Mouse (Mus musculus): Measurements from ENCODE around the gene Zbtb46. TPM values are rescaled to one million over a fixed set of nuclear protein-coding genes. Genes with fewer than 3 reads are reported as not detected.
A peak's percentile ranks its signal among the peaks of the same experiment; 100 is the strongest.
"Not testable (repeated sequence)": the region's sequence is repeated elsewhere in the genome, so short reads cannot be mapped to it uniquely, and the experiment has no call there.

The Zbtb46 gene
- 7.6 and 8.6 TPM in 2 replicates for polyA plus RNA-seq (2014; fragmentation: Nextera tagmentation; extraction: Ambion mirVana)

DNA sequence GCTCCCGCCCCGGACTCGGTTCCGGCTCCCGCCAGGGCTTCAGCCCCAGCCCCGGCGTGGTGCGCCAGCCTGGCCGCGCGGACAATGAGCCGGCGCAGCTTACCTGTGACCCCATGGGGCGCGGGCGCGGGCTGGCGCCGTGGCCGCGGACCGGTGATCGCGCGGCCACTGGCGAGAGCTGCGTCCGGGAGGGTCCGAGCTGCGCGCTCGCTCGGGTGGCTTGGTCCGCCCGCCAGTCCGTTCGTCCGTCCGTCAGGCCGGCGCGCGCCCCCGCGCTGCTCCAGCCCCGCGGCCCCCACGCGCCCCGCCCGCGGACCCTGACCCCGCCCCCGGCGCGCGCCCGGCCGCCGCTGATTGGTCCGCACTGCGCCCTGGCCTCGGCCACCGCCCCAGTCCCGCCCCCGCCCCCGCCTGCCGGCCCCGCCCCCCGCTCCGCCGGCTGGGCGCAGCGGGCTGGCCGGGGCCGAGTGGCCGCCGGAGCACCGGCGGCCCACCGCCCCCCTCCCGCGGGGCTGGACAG, at the start of gene Zbtb46:
Zbtb46 (minus strand) TSS at position 274 of the 520 bp plus-strand sequence.
- H3K4me3 ChIP-seq (ENCODE audit: low read depth, low read length): peak within 1 kb of the TSS; percentile 90
- H3K27me3 ChIP-seq (replicated peaks; ENCODE audit: control insufficient read depth, insufficient read depth, low read length): peaks cover 23% of the 10 kb centered on the region
- no peaks in the 10 kb centered on the region for H3K36me3 ChIP-seq (ENCODE audit: control insufficient read depth, insufficient read depth, low read length)
- H3K4me2 ChIP-seq (ENCODE audit: low read length): peak within 1 kb of the TSS; percentile 99
- no peak within 1 kb of the TSS; the same call in 1 of the 2 replicates for H3K27ac ChIP-seq (ENCODE audit: low read depth, low read length)
- no peaks in the 10 kb centered on the region for H3K9me3 ChIP-seq (replicated peaks; ENCODE audit: control insufficient read depth, low read length)
- H3K9ac ChIP-seq (ENCODE audit: low read length): peak within 1 kb of the TSS; percentile 81
- peaks cover 4% of the 10 kb centered on the region; the same call in 1 of the 2 replicates for H3K4me1 ChIP-seq (ENCODE audit: control insufficient read depth, insufficient read depth, low read length)
- 5% methylated on average over 45 of the region's 83 CpGs for WGBS
- peak; percentile 93 for ATAC-seq
- peak; percentile 66 for DNase-seq (ENCODE audit: low spot score)

DNA sequence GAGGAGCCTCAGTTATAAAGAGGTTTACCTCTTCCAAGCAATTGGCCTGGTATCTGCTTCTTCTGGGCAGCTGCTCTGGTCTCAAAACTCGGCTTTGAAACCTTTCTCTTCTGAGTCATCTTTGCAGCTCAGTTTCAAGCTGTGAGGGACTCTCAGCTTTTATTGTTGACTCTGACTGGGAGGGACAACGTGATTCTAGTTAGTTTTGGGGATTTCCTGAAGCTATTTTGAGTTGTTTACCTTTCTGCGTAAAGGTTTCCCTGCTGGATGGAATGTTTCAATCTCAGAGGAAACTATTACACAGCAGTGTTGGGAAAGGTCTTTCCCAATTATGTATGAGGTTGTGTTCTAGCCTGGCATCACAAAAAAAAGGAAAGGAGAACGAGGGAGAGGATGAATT, 39.4 kb upstream of the Zbtb46 start:
- H3K9ac ChIP-seq (ENCODE audit: low read length): no peak overlapping the region
- no peak overlapping the region for H3K4me3 ChIP-seq (ENCODE audit: low read depth, low read length)

DNA sequence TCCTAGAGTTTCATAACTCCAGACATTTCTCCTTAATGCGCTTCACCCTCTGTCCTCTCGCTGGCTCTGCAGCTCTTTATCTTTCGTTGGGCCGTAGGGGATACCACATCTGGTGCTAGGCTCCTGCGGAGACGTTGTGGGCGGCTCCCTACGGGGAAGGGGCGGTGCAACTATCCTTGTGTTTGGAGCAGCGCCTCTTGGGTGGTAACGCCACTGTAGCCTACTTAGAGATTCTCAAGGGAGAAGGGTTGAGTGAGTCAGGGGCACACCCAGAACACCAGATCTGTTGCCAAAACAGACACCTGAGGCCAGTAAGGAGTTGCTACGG, 38.3 kb upstream of the Zbtb46 start:
- DNase-seq (ENCODE audit: low spot score) (peak; percentile 18), ATAC-seq (peak; percentile 25; the same call in 1 of the 2 replicates)
- Histone ChIP-seq H3K4me2 (ENCODE audit: low read length) (peak overlapping the region; percentile 69), H3K9ac (ENCODE audit: low read length) (peak overlapping the region; percentile 90), H3K27ac (ENCODE audit: low read depth, low read length) (peak overlapping the region; percentile 86), H3K36me3 (ENCODE audit: control insufficient read depth, insufficient read depth, low read length) (peaks cover 26% of the 10 kb centered on the region), H3K4me3 (ENCODE audit: low read depth, low read length) (peak overlapping the region; percentile 92), H3K27me3 (replicated peaks; ENCODE audit: control insufficient read depth, insufficient read depth, low read length) (no peaks in the 10 kb centered on the region), H3K9me3 (replicated peaks; ENCODE audit: control insufficient read depth, low read length) (no peaks in the 10 kb centered on the region), H3K4me1 (ENCODE audit: control insufficient read depth, insufficient read depth, low read length) (peaks cover 7% of the 10 kb centered on the region)
- WGBS: under 1% methylated on average over 12 of the region's 12 CpGs

More for the DNA sequence above, 39.4 kb upstream of the Zbtb46 start:
- H3K9me3 ChIP-seq (replicated peaks; ENCODE audit: control insufficient read depth, low read length): no peaks in the 10 kb centered on the region
- ATAC-seq (no peak), DNase-seq (ENCODE audit: low spot score) (no peak)
- H3K4me1 ChIP-seq (ENCODE audit: control insufficient read depth, insufficient read depth, low read length): peaks cover 7% of the 10 kb centered on the region
- H3K36me3 ChIP-seq (ENCODE audit: control insufficient read depth, insufficient read depth, low read length): peaks cover 36% of the 10 kb centered on the region
- H3K27me3 ChIP-seq (replicated peaks; ENCODE audit: control insufficient read depth, insufficient read depth, low read length): no peaks in the 10 kb centered on the region
- no peak overlapping the region for H3K27ac ChIP-seq (ENCODE audit: low read depth, low read length)
- whole genome bisulfite sequencing: 75% methylated on average over 4 of the region's 4 CpGs
- H3K4me2 ChIP-seq (ENCODE audit: low read length): no peak overlapping the region

DNA sequence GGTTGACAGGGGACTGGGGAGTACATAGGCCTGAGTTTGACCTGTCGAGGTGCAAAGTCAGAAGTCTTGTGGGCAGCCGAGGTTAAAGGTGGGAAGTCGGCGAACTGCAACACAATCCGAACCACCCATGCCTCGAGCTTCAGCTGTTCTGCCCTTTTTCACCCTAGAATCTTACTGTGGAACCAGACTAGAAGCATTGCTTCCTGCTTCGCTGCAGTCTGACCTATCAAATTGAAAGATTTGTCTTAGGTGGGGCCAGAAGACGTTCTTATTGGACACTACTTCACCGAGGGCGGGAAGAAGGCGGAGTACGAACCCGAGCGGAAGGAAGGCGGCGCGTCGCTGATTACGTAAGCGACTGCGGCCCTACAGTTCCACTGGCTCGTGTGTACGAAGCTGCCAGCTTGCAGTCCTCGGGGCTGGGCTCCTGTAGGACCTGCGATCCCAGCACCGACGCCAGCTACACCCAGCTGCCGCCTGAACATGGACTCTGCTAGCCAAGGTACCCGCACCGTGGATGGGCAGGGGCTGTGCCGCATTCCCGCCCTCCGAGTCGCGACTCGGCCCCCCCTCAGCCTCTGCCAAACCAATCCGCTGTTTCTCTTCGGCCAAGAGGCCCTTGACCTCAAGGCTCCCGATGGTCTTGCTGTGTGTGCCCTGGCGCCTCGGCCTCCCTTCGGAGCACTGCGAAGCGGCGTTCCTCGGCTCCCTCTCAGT, 37.8 kb upstream of the Zbtb46 start, which contains the start of gene Tpd52l2:
Tpd52l2 (plus strand) TSS at position 312 of the 717 bp plus-strand sequence.
- under 1% methylated on average over 46 of the region's 46 CpGs for WGBS
- DNase-seq (ENCODE audit: low spot score) (peak; percentile 99), ATAC-seq (peak; percentile 99)
- Histone ChIP-seq H3K27me3 (replicated peaks; ENCODE audit: control insufficient read depth, insufficient read depth, low read length) (no peaks in the 10 kb centered on the region), H3K36me3 (ENCODE audit: control insufficient read depth, insufficient read depth, low read length) (peaks cover 20% of the 10 kb centered on the region), H3K9ac (ENCODE audit: low read length) (peak within 1 kb of the TSS; percentile 90), H3K27ac (ENCODE audit: low read depth, low read length) (peak within 1 kb of the TSS; percentile 86), H3K4me3 (ENCODE audit: low read depth, low read length) (peak within 1 kb of the TSS; percentile 92), H3K4me1 (ENCODE audit: control insufficient read depth, insufficient read depth, low read length) (peaks cover 7% of the 10 kb centered on the region), H3K4me2 (ENCODE audit: low read length) (peak within 1 kb of the TSS; percentile 69), H3K9me3 (replicated peaks; ENCODE audit: control insufficient read depth, low read length) (no peaks in the 10 kb centered on the region)

DNA sequence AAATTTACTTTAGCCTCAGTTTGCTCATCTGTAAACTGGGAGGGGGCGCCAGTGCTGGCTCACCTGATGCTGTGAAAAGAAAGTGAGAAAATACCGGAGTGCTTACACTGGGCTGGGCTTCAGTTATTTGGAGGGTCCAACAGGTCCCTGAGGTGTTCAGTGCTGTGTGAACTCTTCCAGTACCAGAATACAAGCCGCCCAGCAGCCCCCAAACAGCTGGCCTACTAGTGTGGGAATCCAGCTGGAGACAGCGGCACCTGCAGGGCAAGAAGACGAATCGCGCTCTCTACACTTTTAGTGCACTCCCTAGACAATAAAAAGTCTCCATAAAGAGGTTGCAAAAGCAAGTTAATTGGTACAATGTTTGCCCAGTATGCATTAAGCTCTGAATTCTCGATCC, 37.1 kb upstream of the Zbtb46 start:
- peak; percentile 19 for ATAC-seq
- H3K36me3 ChIP-seq (ENCODE audit: control insufficient read depth, insufficient read depth, low read length): peaks cover 13% of the 10 kb centered on the region
- H3K27me3 ChIP-seq (replicated peaks; ENCODE audit: control insufficient read depth, insufficient read depth, low read length): no peaks in the 10 kb centered on the region

DNA sequence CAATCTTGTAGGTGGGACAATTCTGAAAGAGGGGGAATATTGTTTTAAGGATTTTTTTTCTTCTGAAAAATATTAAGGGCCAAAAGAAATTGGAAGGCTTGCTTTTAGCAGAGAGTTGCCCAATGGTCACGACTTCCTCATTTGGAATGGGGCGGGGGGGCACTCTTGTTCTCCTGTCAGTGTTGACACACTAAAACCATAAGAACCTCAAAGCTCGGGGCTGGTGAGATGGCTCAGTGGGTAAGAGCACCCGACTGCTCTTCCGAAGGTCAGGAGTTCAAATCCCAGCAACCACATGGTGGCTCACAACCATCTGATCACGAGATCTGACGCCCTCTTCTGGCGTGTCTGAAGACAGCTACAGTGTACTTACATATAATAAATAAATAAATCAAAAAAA, 36.6 kb upstream of the Zbtb46 start:
- H3K4me1 ChIP-seq (ENCODE audit: control insufficient read depth, insufficient read depth, low read length); DNase-seq (ENCODE audit: low spot score); H3K36me3 ChIP-seq (ENCODE audit: control insufficient read depth, insufficient read depth, low read length); H3K4me3 ChIP-seq (ENCODE audit: low read depth, low read length); H3K9me3 ChIP-seq (replicated peaks; ENCODE audit: control insufficient read depth, low read length); H3K27me3 ChIP-seq (replicated peaks; ENCODE audit: control insufficient read depth, insufficient read depth, low read length); H3K9ac ChIP-seq (ENCODE audit: low read length); H3K27ac ChIP-seq (ENCODE audit: low read depth, low read length); ATAC-seq: not testable (repeated sequence)
- WGBS: 72% methylated on average over 8 of the region's 8 CpGs
- H3K4me2 ChIP-seq (ENCODE audit: low read length): peak overlapping the region; percentile 69; the same call in 1 of the 2 replicates

More for the DNA sequence above, 37.1 kb upstream of the Zbtb46 start:
- Histone ChIP-seq H3K4me3 (ENCODE audit: low read depth, low read length) (peak overlapping the region; percentile 92), H3K4me2 (ENCODE audit: low read length) (peak overlapping the region; percentile 69), H3K9me3 (replicated peaks; ENCODE audit: control insufficient read depth, low read length) (no peaks in the 10 kb centered on the region), H3K4me1 (ENCODE audit: control insufficient read depth, insufficient read depth, low read length) (peaks cover 7% of the 10 kb centered on the region), H3K27ac (ENCODE audit: low read depth, low read length) (peak overlapping the region; percentile 70), H3K9ac (ENCODE audit: low read length) (peak overlapping the region; percentile 58)
- WGBS: 10% methylated on average over 8 of the region's 8 CpGs
- peak; percentile 72 for DNase-seq (ENCODE audit: low spot score)

DNA sequence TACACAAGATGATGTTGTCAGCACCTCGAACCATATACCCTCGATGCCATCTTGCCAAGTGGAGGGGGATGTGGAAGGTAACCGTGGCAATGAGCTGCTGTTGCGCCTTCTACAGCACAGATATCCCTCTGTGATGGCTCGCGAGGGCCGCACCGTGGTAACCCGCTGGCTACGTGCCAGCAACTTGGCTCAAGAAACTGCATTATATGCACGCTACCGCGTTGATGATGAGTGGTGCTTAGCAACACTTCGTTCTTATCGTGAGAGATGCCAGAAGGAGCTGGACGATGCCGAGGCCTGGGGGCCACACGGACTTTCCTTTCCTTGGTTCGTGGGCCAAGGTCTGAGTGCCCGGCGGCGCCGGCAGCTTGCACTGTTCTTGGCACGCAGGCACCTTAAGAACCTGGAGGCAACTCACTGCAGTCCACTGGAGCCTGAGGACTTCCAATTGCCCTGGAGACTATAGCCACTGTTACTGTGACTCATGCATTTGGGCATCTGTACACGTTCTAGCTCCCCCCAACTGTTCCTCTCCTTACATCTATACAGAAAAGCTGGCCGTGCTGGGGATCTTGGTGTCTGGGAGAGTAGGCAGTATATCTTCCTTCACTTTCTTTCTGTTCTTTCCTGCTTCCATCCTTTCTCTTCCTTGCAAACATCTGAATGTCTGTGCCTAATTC, 35.2 kb upstream of the Zbtb46 start:
- Histone ChIP-seq H3K4me1 (ENCODE audit: control insufficient read depth, insufficient read depth, low read length) (peaks cover 7% of the 10 kb centered on the region), H3K4me3 (ENCODE audit: low read depth, low read length) (no peak overlapping the region), H3K27me3 (replicated peaks; ENCODE audit: control insufficient read depth, insufficient read depth, low read length) (no peaks in the 10 kb centered on the region), H3K27ac (ENCODE audit: low read depth, low read length) (no peak overlapping the region), H3K36me3 (ENCODE audit: control insufficient read depth, insufficient read depth, low read length) (no peaks in the 10 kb centered on the region), H3K9me3 (replicated peaks; ENCODE audit: control insufficient read depth, low read length) (no peaks in the 10 kb centered on the region), H3K4me2 (ENCODE audit: low read length) (no peak overlapping the region), H3K9ac (ENCODE audit: low read length) (no peak overlapping the region)
- WGBS: 67% methylated on average over 26 of the region's 26 CpGs
- DNase-seq (ENCODE audit: low spot score) (no peak), ATAC-seq (no peak)

DNA sequence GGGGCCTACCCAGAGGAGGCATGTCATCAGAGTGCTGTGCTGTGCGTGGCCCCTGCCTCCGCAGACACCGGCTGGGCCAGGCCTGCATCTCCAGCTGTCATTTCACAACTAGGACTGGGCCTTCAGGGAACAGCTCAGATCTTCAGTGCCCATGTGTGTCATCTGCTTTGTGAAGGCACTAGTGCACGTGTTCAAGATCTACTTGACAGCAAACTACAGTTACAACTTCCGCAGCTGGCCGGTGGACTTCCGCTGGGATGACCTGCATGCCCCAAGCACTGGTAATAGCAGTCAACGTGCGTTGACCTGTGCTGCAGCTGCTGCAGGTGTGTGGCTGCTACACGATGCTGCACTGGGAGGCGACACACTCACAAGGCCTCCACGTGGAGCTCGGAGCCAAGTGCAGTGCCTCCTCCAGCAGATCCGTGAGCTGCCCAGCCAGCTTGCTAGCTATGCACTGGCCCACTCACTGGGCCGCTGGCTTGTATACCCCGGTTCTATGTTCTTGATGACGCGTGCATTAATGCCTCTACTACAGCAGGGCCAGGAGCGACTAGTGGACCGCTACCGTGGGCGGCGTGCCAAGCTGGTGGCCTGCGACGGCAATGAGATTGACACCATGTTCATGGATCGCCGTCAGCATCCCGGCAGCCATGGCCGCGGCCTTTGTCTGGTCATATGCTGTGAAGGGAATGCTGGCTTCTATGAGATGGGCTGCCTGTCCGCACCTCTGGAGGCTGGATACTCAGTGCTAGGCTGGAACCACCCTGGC, 34.1 kb upstream of the Zbtb46 start, which contains the start of gene Abhd16b:
Abhd16b (plus strand) TSS at position 51 of the 772 bp plus-strand sequence.
- no peak for DNase-seq (ENCODE audit: low spot score)

More for the DNA sequence above, 34.1 kb upstream of the Zbtb46 start, which contains the start of gene Abhd16b:
- 84% methylated on average over 31 of the region's 31 CpGs for WGBS
- ATAC-seq: no peak
- no peak within 1 kb of the TSS for H3K27ac ChIP-seq (ENCODE audit: low read depth, low read length)
- H3K9me3 ChIP-seq (replicated peaks; ENCODE audit: control insufficient read depth, low read length): no peaks in the 10 kb centered on the region
- H3K4me3 ChIP-seq (ENCODE audit: low read depth, low read length): no peak within 1 kb of the TSS
- H3K36me3 ChIP-seq (ENCODE audit: control insufficient read depth, insufficient read depth, low read length): no peaks in the 10 kb centered on the region
- no peak within 1 kb of the TSS for H3K4me2 ChIP-seq (ENCODE audit: low read length)
- no peaks in the 10 kb centered on the region for H3K27me3 ChIP-seq (replicated peaks; ENCODE audit: control insufficient read depth, insufficient read depth, low read length)
- no peak within 1 kb of the TSS for H3K9ac ChIP-seq (ENCODE audit: low read length)
- peaks cover 7% of the 10 kb centered on the region for H3K4me1 ChIP-seq (ENCODE audit: control insufficient read depth, insufficient read depth, low read length)
